Mouse (Mus musculus): ENCODE data around the gene Tmem206. TPM values are rescaled to one million over a fixed set of nuclear protein-coding genes. Genes with fewer than 3 reads are reported as not detected.

The Tmem206 gene
- polyA plus RNA-seq (2021): 21.9 TPM

GRCm38 (mm10) chr1:191325726-191326232, at the start of gene Tmem206:
Gene Tmem206 (plus strand): TSS chr1:191325912.
- peak; percentile 65 for DNase-seq (ENCODE audit: low read depth, low spot score)
- no peak for TF ChIP-seq CTCF (IDR thresholded peaks at IDR 0.05)
- CTCF ChIA-PET: interaction anchor here (0.9 to 2.3 kb wide), 6 partner anchors 9 to 250 kb away, joined by 3 to 6 read pairs (median 4); partner anchors contain the start of genes Dtl and Ints7
- in situ Hi-C loops (cut with MboI; ENCODE audit: low pct_unique_long_range_greater_than_20kb): no loop called here
- ATAC-seq: peak; percentile 83
- POLR2A ChIA-PET: interaction anchor here (1.0 kb wide), 1 partner anchor 13 kb away, joined by 4 read pairs; no protein-coding TSS in a partner anchor
- H3K27me3 ChIP-seq: no peaks in the 10 kb centered on the region

GRCm38 (mm10) chr1:191276181-191276580, 49.5 kb upstream of the Tmem206 start:
- ATAC-seq (no peak), DNase-seq (ENCODE audit: low read depth, low spot score) (no peak)
- no peak for TF ChIP-seq CTCF (IDR thresholded peaks at IDR 0.05)
- ChIA-PET CTCF (interaction anchor here (1.6 to 2.6 kb wide), 2 partner anchors 11 kb away, joined by 3 to 12 read pairs; no protein-coding TSS in a partner anchor), POLR2A (interaction anchor here (0.7 kb wide), 1 partner anchor 51 kb away, joined by 4 read pairs; no protein-coding TSS in a partner anchor)
- H3K27me3 ChIP-seq: no peaks in the 10 kb centered on the region
- in situ Hi-C loops (cut with MboI; ENCODE audit: low pct_unique_long_range_greater_than_20kb): loop anchor here (5.0 to 10.0 kb wide), 2 partner anchors 99 to 181 kb away; partner anchors contain the start of gene Batf3

- ATAC-seq: peak; percentile 85
- POLR2A ChIA-PET: interaction anchor here (1.1 kb wide), 1 partner anchor 50 kb away, joined by 3 read pairs; no protein-coding TSS in a partner anchor
- no peaks in the 10 kb centered on the region for H3K27me3 ChIP-seq
- in situ Hi-C loops (cut with MboI; ENCODE audit: low pct_unique_long_range_greater_than_20kb): loop anchor here (5.0 to 10.0 kb wide), 2 partner anchors 100 to 183 kb away; partner anchors contain the start of gene Batf3
- CTCF ChIA-PET: interaction anchor here (0.7 to 2.6 kb wide), 8 partner anchors 10 to 126 kb away, joined by 3 to 12 read pairs (median 4); no protein-coding TSS in a partner anchor
- peak; percentile 98 for DNase-seq (ENCODE audit: low read depth, low spot score)
- no peak for TF ChIP-seq CTCF (IDR thresholded peaks at IDR 0.05)
These were observed 48.1 kb upstream of the Tmem206 start for GRCm38 (mm10) chr1:191277549-191278059.

- in situ Hi-C loops (cut with MboI; ENCODE audit: low pct_unique_long_range_greater_than_20kb): loop anchor here (5.0 to 10.0 kb wide), 2 partner anchors 101 to 184 kb away; partner anchors contain the start of gene Batf3
- POLR2A ChIA-PET: interaction anchor here (0.7 kb wide), 1 partner anchor 239 kb away, joined by 3 read pairs; no protein-coding TSS in a partner anchor
These were observed 47.4 kb upstream of the Tmem206 start for GRCm38 (mm10) chr1:191278324-191278723.

GRCm38 (mm10) chr1:191281171-191281570, 44.5 kb upstream of the Tmem206 start:
- POLR2A ChIA-PET: interaction anchor here (1.6 kb wide), 1 partner anchor 14 kb away, joined by 3 read pairs; no protein-coding TSS in a partner anchor
- in situ Hi-C loops (cut with MboI; ENCODE audit: low pct_unique_long_range_greater_than_20kb): no loop called here
- ATAC-seq (no peak), DNase-seq (ENCODE audit: low read depth, low spot score) (no peak)
- no peaks in the 10 kb centered on the region for H3K27me3 ChIP-seq
- CTCF ChIA-PET: no interaction called here
- no peak for TF ChIP-seq CTCF (IDR thresholded peaks at IDR 0.05)

More at GRCm38 (mm10) chr1:191278324-191278723, 47.4 kb upstream of the Tmem206 start:
- DNase-seq (ENCODE audit: low read depth, low spot score): no peak
- H3K27me3 ChIP-seq: no peaks in the 10 kb centered on the region
- CTCF ChIA-PET: interaction anchor here (0.7 to 2.6 kb wide), 8 partner anchors 9 to 98 kb away, joined by 3 to 12 read pairs (median 4); no protein-coding TSS in a partner anchor
- no peak for TF ChIP-seq CTCF (IDR thresholded peaks at IDR 0.05)
- no peak for ATAC-seq

GRCm38 (mm10) chr1:191282319-191282718, 43.4 kb upstream of the Tmem206 start:
- TF ChIP-seq CTCF (IDR thresholded peaks at IDR 0.05): no peak
- CTCF ChIA-PET: interaction anchor here (1.4 to 2.3 kb wide), 3 partner anchors 10 to 17 kb away, joined by 5 to 6 read pairs (median 6); no protein-coding TSS in a partner anchor
- no peak for ATAC-seq
- in situ Hi-C loops (cut with MboI; ENCODE audit: low pct_unique_long_range_greater_than_20kb): no loop called here
- no peak for DNase-seq (ENCODE audit: low read depth, low spot score)
- POLR2A ChIA-PET: no interaction called here
- H3K27me3 ChIP-seq: no peaks in the 10 kb centered on the region

- TF ChIP-seq CTCF (IDR thresholded peaks at IDR 0.05): no peak
- no peak for DNase-seq (ENCODE audit: low read depth, low spot score)
- ChIA-PET POLR2A (no interaction called here), CTCF (interaction anchor here (0.5 to 2.3 kb wide), 5 partner anchors 9 to 29 kb away, joined by 3 to 6 read pairs (median 5); no protein-coding TSS in a partner anchor)
- in situ Hi-C loops (cut with MboI; ENCODE audit: low pct_unique_long_range_greater_than_20kb): no loop called here
- H3K27me3 ChIP-seq: no peaks in the 10 kb centered on the region
- ATAC-seq: no peak
These were observed 42.3 kb upstream of the Tmem206 start for GRCm38 (mm10) chr1:191283110-191284040.

GRCm38 (mm10) chr1:191284502-191284901, 41.2 kb upstream of the Tmem206 start:
- in situ Hi-C loops (cut with MboI; ENCODE audit: low pct_unique_long_range_greater_than_20kb): no loop called here
- POLR2A ChIA-PET: no interaction called here
- no peak for TF ChIP-seq CTCF (IDR thresholded peaks at IDR 0.05)
- DNase-seq (ENCODE audit: low read depth, low spot score) (no peak), ATAC-seq (no peak)
- CTCF ChIA-PET: interaction anchor here (1.4 to 2.1 kb wide), 2 partner anchors 9 to 28 kb away, joined by 3 to 6 read pairs; no protein-coding TSS in a partner anchor
- no peaks in the 10 kb centered on the region for H3K27me3 ChIP-seq

- in situ Hi-C loops (cut with MboI; ENCODE audit: low pct_unique_long_range_greater_than_20kb): no loop called here
- H3K27me3 ChIP-seq: no peaks in the 10 kb centered on the region
- ATAC-seq: no peak
- ChIA-PET CTCF (interaction anchor here (1.0 to 3.3 kb wide), 7 partner anchors 9 to 274 kb away, joined by 3 to 12 read pairs (median 4); no protein-coding TSS in a partner anchor), POLR2A (no interaction called here)
- DNase-seq (ENCODE audit: low read depth, low spot score): no peak
- TF ChIP-seq CTCF (IDR thresholded peaks at IDR 0.05): no peak
These were observed 37.0 kb upstream of the Tmem206 start for GRCm38 (mm10) chr1:191288762-191289161.

GRCm38 (mm10) chr1:191292348-191292747, 33.4 kb upstream of the Tmem206 start:
- ChIA-PET CTCF (interaction anchor here (1.0 to 2.2 kb wide), 2 partner anchors 10 to 15 kb away, joined by 5 to 10 read pairs; no protein-coding TSS in a partner anchor), POLR2A (no interaction called here)
- in situ Hi-C loops (cut with MboI; ENCODE audit: low pct_unique_long_range_greater_than_20kb): no loop called here
- TF ChIP-seq CTCF (IDR thresholded peaks at IDR 0.05): no peak
- ATAC-seq (peak; percentile 90), DNase-seq (ENCODE audit: low read depth, low spot score) (peak; percentile 96)
- H3K27me3 ChIP-seq: no peaks in the 10 kb centered on the region
